Mouse (Mus musculus) liver, embryonic 15.5 days (tissue): ENCODE measurements around the gene Mras. TPM values are rescaled to one million over a fixed set of nuclear protein-coding genes. Genes with fewer than 3 reads are reported as not detected.

ENCODE experiments used
- ATAC-seq: fragments of 200-750 bp; cut with Nextera tagmentation; 2 replicates; pipeline ENCODE4 v1.8.0; 2017; ENCODE audit warnings: moderate number of reproducible peaks, mild to moderate bottlenecking, moderate library complexity; ENCODE audit not compliant: insufficient read depth
- H3K27ac ChIP-seq: fragments of 300-500 bp; sonication (generic); replicated peaks from 2 replicates; pipeline ENCODE4 v1.5.1; 2015; ENCODE audit warnings: mild to moderate bottlenecking, inconsistent platforms
- H3K27me3 ChIP-seq: fragments of 300-500 bp; sonication (generic); 2 replicates; pipeline ENCODE4 v1.6.1; 2015; ENCODE audit warnings: mild to moderate bottlenecking, inconsistent platforms
- H3K36me3 ChIP-seq: fragments of 300-500 bp; sonication (generic); replicated peaks from 2 replicates; pipeline ENCODE4 v1.6.1; 2015; ENCODE audit warnings: moderate library complexity, mild to moderate bottlenecking, inconsistent platforms
- H3K4me1 ChIP-seq: fragments of 300-500 bp; sonication (generic); replicated peaks from 2 replicates; pipeline ENCODE4 v1.6.1; 2015; ENCODE audit warnings: inconsistent platforms
- H3K4me2 ChIP-seq: fragments of 300-500 bp; sonication (generic); 2 replicates; pipeline ENCODE4 v1.6.1; 2015; ENCODE audit warnings: moderate library complexity, mild to moderate bottlenecking, inconsistent platforms
- H3K4me3 ChIP-seq: fragments of 300-500 bp; sonication (generic); replicated peaks from 2 replicates; pipeline ENCODE4 v1.5.1; 2015; ENCODE audit warnings: mild to moderate bottlenecking, inconsistent platforms
- H3K9ac ChIP-seq: fragments of 300-500 bp; sonication (generic); 2 replicates; pipeline ENCODE4 v1.6.1; 2015; ENCODE audit warnings: moderate library complexity, mild to moderate bottlenecking, inconsistent platforms
- H3K9me3 ChIP-seq: fragments of 300-500 bp; sonication (generic); replicated peaks from 2 replicates; pipeline ENCODE4 v1.6.1; 2016; ENCODE audit warnings: inconsistent platforms
- WGBS: fragments of 180-500 bp; shearing (Covaris S2); methylation state at CpG from one replicate; pipeline ENCODE4 v1.1.7; 2015; ENCODE audit warnings: mixed read lengths; ENCODE audit not compliant: insufficient replicate concordance; 5-methylcytosine and 5-hydroxymethylcytosine counted together
- polyA plus RNA-seq: library from polyadenylated mRNA; unstranded; fragments of >200 nt; fragmentation: Nextera tagmentation; extraction: Ambion mirVana; gene quantifications from 2 replicates; pipeline ENCODE4 v1.2.1, GENCODE M21; 2015

Gene Mras
- polyA plus RNA-seq, 1 experiment from 2014 or later: 3.2 TPM

- no peaks in the 10 kb centered on the region; the same call in 1 of the 2 replicates for H3K27me3 ChIP-seq
- H3K9ac ChIP-seq: no peak overlapping the region
- H3K4me3 ChIP-seq: no peak overlapping the region
- no peaks in the 10 kb centered on the region for H3K9me3 ChIP-seq
- H3K36me3 ChIP-seq: no peaks in the 10 kb centered on the region
- H3K27ac ChIP-seq: no peak overlapping the region
- no peak for ATAC-seq
- 53% methylated on average over 9 of the region's 9 CpGs for WGBS
- H3K4me2 ChIP-seq: no peak overlapping the region
- no peaks in the 10 kb centered on the region for H3K4me1 ChIP-seq
Measured at GRCm38 (mm10) chr9:99382556-99382955, 54.6 kb downstream of the Mras start.

DNA sequence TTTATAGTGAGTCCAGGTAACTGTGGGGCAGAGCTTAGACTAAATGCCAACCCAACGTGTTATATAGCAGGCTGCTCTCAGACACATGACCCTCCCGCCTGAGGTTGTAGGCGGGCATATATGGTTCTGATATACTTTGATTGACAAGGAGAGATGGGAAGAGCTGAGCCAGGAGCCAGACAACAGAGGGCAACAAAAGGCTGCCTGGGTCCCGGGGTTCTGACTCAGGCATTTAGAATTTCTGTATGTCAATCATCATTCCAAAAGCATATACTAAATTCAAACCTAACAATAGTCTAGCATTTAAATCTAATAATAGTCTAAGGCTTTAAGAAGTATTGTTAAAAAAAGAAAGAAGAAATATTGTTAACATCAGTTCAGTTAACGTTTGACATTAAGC is 58.0 kb downstream of the Mras start:
- Histone ChIP-seq H3K27me3 (no peaks in the 10 kb centered on the region; the same call in 1 of the 2 replicates), H3K9me3 (no peaks in the 10 kb centered on the region), H3K27ac (no peak overlapping the region), H3K4me2 (no peak overlapping the region), H3K9ac (no peak overlapping the region), H3K36me3 (no peaks in the 10 kb centered on the region), H3K4me3 (no peak overlapping the region), H3K4me1 (no peaks in the 10 kb centered on the region)
- no peak for ATAC-seq
- WGBS: 37% methylated on average over 5 of the region's 5 CpGs

DNA sequence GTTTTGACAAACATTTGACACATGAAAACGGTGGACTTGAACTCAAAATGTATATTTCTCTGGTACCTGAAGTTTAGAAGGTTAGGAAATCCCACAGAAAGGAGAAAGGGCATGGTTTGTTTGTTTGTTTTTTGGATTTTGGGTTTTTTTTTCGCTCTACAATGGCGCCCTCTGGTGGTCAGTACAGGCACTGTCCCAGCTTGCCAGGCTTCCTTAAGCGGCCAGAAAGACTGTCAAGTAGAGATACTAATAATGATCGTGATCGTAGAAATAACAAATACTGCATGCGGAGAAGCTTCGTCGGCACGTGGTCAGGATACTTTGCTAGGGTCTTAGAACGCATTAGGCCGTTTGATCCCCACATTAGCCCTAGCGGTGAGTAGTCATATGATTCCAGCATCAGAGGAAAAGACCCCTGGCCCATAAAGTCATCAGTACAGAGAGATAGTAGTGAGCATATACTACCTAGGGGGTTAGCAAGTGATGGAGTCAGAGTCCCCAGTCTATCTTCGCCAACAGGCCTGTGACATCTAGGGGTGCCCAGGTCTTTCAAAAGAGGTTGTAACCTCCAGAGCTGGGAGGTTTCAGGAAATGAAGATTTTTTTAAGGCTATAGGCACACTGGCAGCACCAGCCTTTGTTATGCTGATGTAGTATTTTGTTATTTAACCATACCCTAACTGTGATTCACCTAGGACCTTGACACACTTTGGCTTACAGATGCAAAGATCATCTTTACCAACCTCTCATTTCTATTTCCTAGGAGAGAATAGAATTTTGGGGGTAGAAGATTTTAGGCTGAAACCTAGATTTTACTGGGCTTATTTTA is 60.4 kb downstream of the Mras start:
- H3K9ac ChIP-seq: no peak overlapping the region
- H3K4me1 ChIP-seq: no peaks in the 10 kb centered on the region
- WGBS: 7% methylated on average over 14 of the region's 14 CpGs
- no peaks in the 10 kb centered on the region for H3K36me3 ChIP-seq
- H3K9me3 ChIP-seq: no peaks in the 10 kb centered on the region
- H3K27ac ChIP-seq: no peak overlapping the region
- no peak overlapping the region for H3K4me2 ChIP-seq
- H3K27me3 ChIP-seq: no peaks in the 10 kb centered on the region; the same call in 1 of the 2 replicates
- no peak for ATAC-seq
- no peak overlapping the region for H3K4me3 ChIP-seq

DNA sequence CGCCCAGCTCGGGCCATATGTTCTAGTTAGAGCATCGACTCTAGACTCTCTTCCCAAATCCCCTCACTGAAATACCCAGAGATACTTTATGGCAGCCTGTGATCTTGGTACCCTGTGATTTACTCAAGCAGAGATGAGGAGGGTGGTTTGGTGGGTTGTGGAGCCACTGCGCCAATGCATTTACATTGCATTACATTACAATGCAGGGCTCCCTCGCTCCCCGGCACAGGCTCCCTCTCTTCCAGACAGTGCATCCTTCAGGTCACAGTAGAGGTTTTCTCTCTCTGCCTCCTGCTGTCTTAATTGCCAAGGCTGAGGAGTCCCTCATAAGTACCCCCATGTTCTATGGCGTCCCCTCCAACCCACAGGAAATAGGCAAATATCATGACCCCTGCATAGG is 68.8 kb downstream of the Mras start:
- Histone ChIP-seq H3K27me3 (peaks cover 3% of the 10 kb centered on the region; the same call in 1 of the 2 replicates), H3K36me3 (no peaks in the 10 kb centered on the region), H3K4me3 (no peak overlapping the region), H3K4me2 (no peak overlapping the region), H3K4me1 (no peaks in the 10 kb centered on the region), H3K9ac (no peak overlapping the region), H3K9me3 (no peaks in the 10 kb centered on the region), H3K27ac (no peak overlapping the region)
- WGBS: 72% methylated on average over 7 of the region's 7 CpGs
- ATAC-seq: no peak

DNA sequence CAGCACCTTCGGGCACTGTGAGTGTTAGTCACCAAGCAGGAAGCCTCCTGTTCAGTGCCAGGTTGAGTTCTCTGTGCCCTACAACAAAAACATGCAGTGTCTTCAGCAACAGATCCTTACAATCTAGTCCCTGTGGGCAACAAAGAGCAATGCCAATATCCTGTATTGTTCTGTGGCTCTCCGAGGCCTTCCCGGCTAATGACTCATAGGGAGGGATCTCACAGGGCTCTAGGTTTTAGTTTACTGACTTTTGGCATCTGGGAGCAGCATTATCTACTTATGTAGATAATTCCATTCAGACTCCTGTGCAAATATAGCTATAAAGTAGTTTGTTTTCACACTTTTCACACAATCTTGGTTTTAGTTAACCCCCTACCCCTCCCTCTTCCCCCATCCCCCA is 71.3 kb downstream of the Mras start:
- ATAC-seq: no peak
- no peaks in the 10 kb centered on the region for H3K36me3 ChIP-seq
- H3K9me3 ChIP-seq: no peaks in the 10 kb centered on the region
- H3K9ac ChIP-seq: no peak overlapping the region
- no peak overlapping the region for H3K27ac ChIP-seq
- no peak overlapping the region for H3K4me3 ChIP-seq
- H3K27me3 ChIP-seq: peaks cover 10% of the 10 kb centered on the region; the same call in 1 of the 2 replicates
- WGBS: 41% methylated on average over 3 of the region's 3 CpGs
- no peak overlapping the region for H3K4me2 ChIP-seq
- no peaks in the 10 kb centered on the region for H3K4me1 ChIP-seq

GRCm38 (mm10) chr9:99363076-99363475 is 74.1 kb downstream of the Mras start:
- no peak for ATAC-seq
- WGBS: 49% methylated on average over 8 of the region's 8 CpGs
- H3K9ac ChIP-seq: no peak overlapping the region
- H3K4me1 ChIP-seq: peaks cover under 1% of the 10 kb centered on the region; the same call in 1 of the 2 replicates
- no peak overlapping the region for H3K4me3 ChIP-seq
- H3K9me3 ChIP-seq: no peaks in the 10 kb centered on the region
- H3K27ac ChIP-seq: no peak overlapping the region
- no peaks in the 10 kb centered on the region for H3K36me3 ChIP-seq
- H3K4me2 ChIP-seq: no peak overlapping the region
- peaks cover 30% of the 10 kb centered on the region for H3K27me3 ChIP-seq

DNA sequence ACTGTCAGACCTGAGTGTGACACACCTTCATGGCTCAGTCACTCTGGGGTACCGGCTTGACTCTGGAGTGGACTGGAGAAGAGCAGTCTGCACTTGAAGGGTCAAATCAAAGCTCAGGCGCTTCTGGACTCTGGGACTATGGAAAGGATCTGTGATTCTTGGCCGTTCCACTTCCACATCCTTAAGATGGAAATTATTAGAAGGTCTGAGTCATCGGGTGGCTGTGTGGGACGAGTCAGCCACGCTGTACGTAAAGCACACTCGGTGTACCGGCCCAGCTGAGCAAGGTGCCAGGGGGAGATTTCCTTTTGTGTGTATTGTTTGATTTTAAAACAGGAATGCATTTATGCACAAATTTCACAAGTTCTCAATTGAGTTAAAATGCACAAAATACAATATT is 75.2 kb downstream of the Mras start:
- H3K4me3 ChIP-seq: no peak overlapping the region
- 74% methylated on average over 9 of the region's 9 CpGs for WGBS
- H3K27ac ChIP-seq: no peak overlapping the region
- no peaks in the 10 kb centered on the region for H3K36me3 ChIP-seq
- no peak overlapping the region for H3K4me2 ChIP-seq
- no peak overlapping the region for H3K9ac ChIP-seq
- ATAC-seq: no peak
- H3K27me3 ChIP-seq: peaks cover 41% of the 10 kb centered on the region
- peaks cover 6% of the 10 kb centered on the region for H3K4me1 ChIP-seq
- H3K9me3 ChIP-seq: no peaks in the 10 kb centered on the region

GRCm38 (mm10) chr9:99359012-99359411 is 78.2 kb downstream of the Mras start:
- H3K4me2 ChIP-seq: no peak overlapping the region

GRCm38 (mm10) chr9:99357921-99358692 is 79.1 kb downstream of the Mras start, which contains the start of gene Esyt3:
Gene Esyt3 (minus strand): TSS chr9:99358557.
- H3K4me2 ChIP-seq: peak within 1 kb of the TSS; percentile 65
- H3K9me3 ChIP-seq: no peaks in the 10 kb centered on the region
- ATAC-seq: no peak
- no peaks in the 10 kb centered on the region for H3K36me3 ChIP-seq
- H3K4me3 ChIP-seq: peak within 1 kb of the TSS; percentile 35
- under 1% methylated on average over 66 of the region's 66 CpGs for WGBS
- no peak within 1 kb of the TSS for H3K9ac ChIP-seq
- peaks cover 6% of the 10 kb centered on the region for H3K4me1 ChIP-seq
- H3K27me3 ChIP-seq: peaks cover 65% of the 10 kb centered on the region
- no peak within 1 kb of the TSS for H3K27ac ChIP-seq

More at GRCm38 (mm10) chr9:99359012-99359411, 78.2 kb downstream of the Mras start:
- no peak overlapping the region for H3K27ac ChIP-seq
- WGBS: 65% methylated on average over 15 of the region's 15 CpGs
- no peaks in the 10 kb centered on the region for H3K9me3 ChIP-seq
- H3K4me1 ChIP-seq: peaks cover 6% of the 10 kb centered on the region
- no peak overlapping the region for H3K4me3 ChIP-seq
- H3K9ac ChIP-seq: no peak overlapping the region
- peaks cover 65% of the 10 kb centered on the region for H3K27me3 ChIP-seq
- no peak for ATAC-seq
- no peaks in the 10 kb centered on the region for H3K36me3 ChIP-seq

DNA sequence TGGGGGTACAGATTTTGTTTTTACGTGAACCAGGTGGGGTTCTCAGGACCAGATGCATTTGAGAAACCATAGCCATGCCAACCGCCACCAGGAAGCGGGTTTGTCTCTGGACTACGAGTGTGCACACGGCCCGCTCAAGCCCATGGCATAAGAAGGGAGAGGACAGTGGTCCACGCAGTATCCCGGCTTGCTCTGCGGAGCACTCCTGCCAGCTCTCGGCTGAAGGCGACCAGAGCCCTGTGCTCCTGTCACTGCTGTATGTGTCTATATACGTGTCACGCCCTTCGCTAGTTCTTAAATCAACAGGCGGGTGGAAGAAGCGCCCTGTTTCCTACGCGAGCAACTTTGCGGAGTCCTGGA is 79.6 kb downstream of the Mras start:
- Histone ChIP-seq H3K36me3 (no peaks in the 10 kb centered on the region), H3K9ac (no peak overlapping the region), H3K27ac (no peak overlapping the region), H3K4me3 (peak overlapping the region; percentile 35), H3K27me3 (peaks cover 65% of the 10 kb centered on the region), H3K4me1 (peaks cover 6% of the 10 kb centered on the region), H3K4me2 (peak overlapping the region; percentile 65), H3K9me3 (no peaks in the 10 kb centered on the region)
- WGBS: 6% methylated on average over 19 of the region's 19 CpGs
- ATAC-seq: no peak

DNA sequence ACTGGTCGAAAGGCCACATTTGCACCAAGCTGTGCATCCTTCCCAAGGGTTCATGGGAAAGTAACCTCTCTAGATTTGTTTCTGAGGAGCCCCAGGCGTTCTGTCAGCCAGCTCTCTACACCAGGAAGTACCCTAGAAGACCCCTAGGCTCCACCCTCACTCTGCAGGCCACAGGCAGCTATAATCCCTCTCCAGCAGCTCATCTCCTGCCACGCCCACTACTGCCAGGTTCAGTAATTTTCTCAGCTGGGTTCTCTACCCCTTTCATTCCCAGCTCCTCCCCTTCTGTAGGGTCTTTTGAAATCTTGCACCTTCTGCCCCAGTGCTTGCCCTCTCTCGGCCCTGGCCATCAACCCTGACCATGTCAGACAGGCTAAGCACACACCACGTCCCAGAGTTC is 81.2 kb downstream of the Mras start:
- no peak overlapping the region for H3K4me3 ChIP-seq
- H3K27ac ChIP-seq: no peak overlapping the region
- H3K4me2 ChIP-seq: no peak overlapping the region
- ATAC-seq: no peak
- no peak overlapping the region for H3K9ac ChIP-seq
- H3K9me3 ChIP-seq: no peaks in the 10 kb centered on the region
- peaks cover 6% of the 10 kb centered on the region for H3K4me1 ChIP-seq
- no peaks in the 10 kb centered on the region for H3K36me3 ChIP-seq
- H3K27me3 ChIP-seq: peaks cover 57% of the 10 kb centered on the region
- 28% methylated on average over 5 of the region's 5 CpGs for WGBS
